Mouse (Mus musculus) G1E (cell line): Measurements from ENCODE around the gene Hoxa13.

ENCODE experiments used
- CTCF ChIP-seq: IDR thresholded peaks from 2 replicates; pipeline ENCODE4 v1.5.1; 2012; ENCODE audit warnings: low read depth, low read length, inconsistent platforms, mixed read lengths
- GATA1 ChIP-seq: IDR thresholded peaks from 2 replicates; pipeline ENCODE4 v1.6.1; 2012; ENCODE audit warnings: borderline replicate concordance, low read length, inconsistent platforms, mixed read lengths
- GATA2 ChIP-seq: IDR thresholded peaks from 2 replicates; pipeline ENCODE4 v1.6.1; 2012; ENCODE audit warnings: low read depth, low read length, inconsistent platforms, borderline replicate concordance
- POLR2AphosphoS5 ChIP-seq: IDR thresholded peaks from 2 replicates; pipeline ENCODE4 v1.6.1; 2012; ENCODE audit warnings: low read depth, low read length, inconsistent platforms; ENCODE audit not compliant: insufficient replicate concordance
- TAL1 ChIP-seq: conservative IDR thresholded peaks from 2 replicates; pipeline ENCODE4 v1.6.1; 2012; ENCODE audit warnings: low read depth, low read length, inconsistent platforms, mixed read lengths

DNA sequence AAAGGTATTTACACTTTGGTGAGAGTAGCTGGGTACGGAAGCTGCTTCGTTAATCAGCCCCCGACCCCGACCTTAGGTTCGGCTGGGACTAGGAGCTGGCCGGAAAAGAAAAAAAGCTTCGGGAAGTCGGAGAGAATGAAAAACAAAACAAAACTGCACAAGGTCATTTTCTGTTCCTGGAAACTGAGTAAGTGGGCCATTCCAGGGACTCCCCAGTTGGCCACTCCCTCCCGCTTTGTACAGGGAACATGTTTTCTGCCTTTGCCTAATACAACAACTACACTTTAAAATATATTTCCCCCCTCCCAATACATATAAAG, 5.9 kb upstream of the Hoxa13 start:
- TF ChIP-seq CTCF (no peak), GATA2 (no peak), POLR2AphosphoS5 (no peak), TAL1 (no peak), GATA1 (no peak)
